Mouse (Mus musculus): ENCODE measurements around the gene Bst2. TPM values are rescaled to one million over a fixed set of nuclear protein-coding genes. Genes with fewer than 3 reads are reported as not detected.
A peak's percentile ranks its signal among the peaks of the same experiment; 100 is the strongest.

Gene Bst2
- polyA plus RNA-seq, 1 experiment from 2014 or later, result 4.2 TPM

DNA sequence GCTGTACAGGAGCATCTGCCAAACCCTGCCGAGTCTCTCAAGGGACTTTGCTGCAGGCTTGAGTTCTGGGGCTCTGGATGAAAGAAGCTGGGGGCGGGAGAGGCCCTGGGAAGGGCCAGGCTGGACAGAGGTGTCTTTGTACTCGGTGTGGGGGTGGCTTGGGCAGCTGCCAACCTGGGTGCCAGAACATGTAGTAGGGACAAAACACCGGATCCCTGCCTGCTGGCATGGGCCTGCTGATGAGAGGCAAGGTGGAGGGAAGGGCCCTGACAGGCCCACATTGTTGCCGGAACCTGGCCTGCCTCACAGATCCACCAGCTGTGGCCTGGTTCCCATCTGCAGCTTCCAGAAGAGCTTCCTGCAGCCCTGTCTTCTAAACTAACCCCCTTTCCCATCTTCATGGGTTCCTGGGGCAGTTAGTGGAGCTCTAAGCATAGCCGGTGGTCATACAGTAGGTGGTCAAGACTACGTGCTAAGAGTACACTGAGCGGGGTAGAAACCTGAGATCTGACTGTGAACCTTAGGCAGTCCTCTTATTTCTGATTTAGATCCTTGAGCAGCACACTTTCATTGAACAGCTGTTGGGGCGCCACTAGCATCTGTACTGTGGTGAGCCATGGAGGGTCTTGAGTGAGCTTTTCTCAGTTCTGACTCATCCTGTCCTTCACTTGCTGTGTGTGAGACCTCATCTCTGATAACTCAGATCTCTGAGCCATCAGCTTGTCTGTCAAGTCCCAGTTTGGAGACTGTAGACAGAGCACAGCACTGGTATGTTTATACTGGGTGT, 35.8 kb upstream of the Bst2 start:
- WGBS (ENCODE audit: insufficient replicate concordance), result 72% methylated on average over 9 of the region's 9 CpGs
- Histone ChIP-seq H3K36me3 (ENCODE audit: control insufficient read depth, insufficient read depth, low read length) (no peaks in the 10 kb centered on the region), H3K9ac (ENCODE audit: low read depth, low read length) (no peak overlapping the region), H3K27me3 (ENCODE audit: control insufficient read depth, insufficient read depth, low read length) (peaks cover 13% of the 10 kb centered on the region), H3K9me3 (replicated peaks; ENCODE audit: control insufficient read depth, low read length) (no peaks in the 10 kb centered on the region), H3K4me2 (no peak overlapping the region), H3K27ac (ENCODE audit: low read depth, low read length) (no peak overlapping the region), H3K4me1 (ENCODE audit: control insufficient read depth, insufficient read depth, low read length) (peaks cover 12% of the 10 kb centered on the region), H3K4me3 (ENCODE audit: low read depth, low read length) (no peak overlapping the region)
- ATAC-seq (replicated peaks; ENCODE audit: insufficient number of reproducible peaks, low FRiP score, low TSS enrichment), result no peak

DNA sequence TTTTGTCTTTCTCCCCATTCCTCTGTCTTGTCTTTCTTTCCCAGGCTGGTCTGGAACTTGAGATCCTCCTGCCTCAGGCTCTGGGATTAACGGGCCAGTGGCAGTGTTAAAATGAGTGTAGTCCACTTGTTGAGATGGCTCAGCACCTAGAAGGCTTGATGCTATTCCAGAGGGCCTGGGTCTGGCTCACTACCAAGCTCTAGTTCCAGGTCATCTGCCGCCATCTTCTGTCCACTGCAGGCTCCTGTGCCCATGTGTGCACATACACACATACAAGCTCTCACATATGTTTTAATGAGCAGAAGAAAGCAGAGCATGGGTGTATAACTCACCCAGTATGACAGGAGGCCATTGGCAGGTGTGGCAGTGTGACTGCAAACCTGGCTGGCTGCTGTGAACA, 34.8 kb upstream of the Bst2 start:
- ATAC-seq (replicated peaks; ENCODE audit: insufficient number of reproducible peaks, low FRiP score, low TSS enrichment), result no peak
- Histone ChIP-seq H3K27ac (ENCODE audit: low read depth, low read length) (no peak overlapping the region), H3K4me3 (ENCODE audit: low read depth, low read length) (no peak overlapping the region), H3K4me2 (no peak overlapping the region), H3K9me3 (replicated peaks; ENCODE audit: control insufficient read depth, low read length) (no peaks in the 10 kb centered on the region), H3K36me3 (ENCODE audit: control insufficient read depth, insufficient read depth, low read length) (no peaks in the 10 kb centered on the region), H3K27me3 (ENCODE audit: control insufficient read depth, insufficient read depth, low read length) (peaks cover 17% of the 10 kb centered on the region), H3K4me1 (ENCODE audit: control insufficient read depth, insufficient read depth, low read length) (peaks cover 12% of the 10 kb centered on the region), H3K9ac (ENCODE audit: low read depth, low read length) (no peak overlapping the region)
- 84% methylated on average over 2 of the region's 2 CpGs for WGBS (ENCODE audit: insufficient replicate concordance)

DNA sequence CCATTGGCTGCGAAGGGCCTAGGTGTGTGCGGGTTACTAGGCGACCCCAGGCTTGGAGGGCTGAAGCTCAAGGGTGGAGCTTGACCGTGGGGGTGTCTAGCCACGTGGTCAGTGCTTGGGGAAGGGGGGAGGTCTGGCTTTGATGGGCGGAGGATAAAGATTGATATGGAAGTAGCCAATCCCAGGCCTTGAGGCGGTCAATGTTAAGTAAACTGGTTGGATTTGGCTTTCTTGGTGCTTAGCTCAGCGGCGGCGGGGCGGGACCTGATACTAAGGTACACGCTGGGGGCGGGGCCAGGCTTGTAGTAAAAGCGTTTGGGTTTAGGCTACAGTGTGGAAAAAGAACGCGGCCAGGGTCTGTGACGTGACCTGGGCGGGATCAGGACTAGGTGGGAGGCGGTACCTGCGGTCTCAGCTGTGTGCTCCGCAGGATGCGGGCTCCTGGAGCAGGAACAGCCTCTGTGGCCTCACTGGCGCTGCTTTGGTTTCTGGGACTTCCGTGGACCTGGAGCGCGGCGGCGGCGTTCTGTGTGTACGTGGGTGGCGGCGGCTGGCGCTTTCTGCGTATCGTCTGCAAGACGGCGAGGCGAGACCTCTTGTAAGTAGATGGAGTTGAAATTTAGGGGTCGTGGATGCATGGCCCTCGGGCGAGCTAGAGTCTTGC, 33.2 kb upstream of the Bst2 start:
- 1% methylated on average over 41 of the region's 41 CpGs for WGBS (ENCODE audit: insufficient replicate concordance)
- Histone ChIP-seq H3K4me3 (ENCODE audit: low read depth, low read length) (peak overlapping the region; percentile 59), H3K4me1 (ENCODE audit: control insufficient read depth, insufficient read depth, low read length) (peaks cover 12% of the 10 kb centered on the region), H3K36me3 (ENCODE audit: control insufficient read depth, insufficient read depth, low read length) (no peaks in the 10 kb centered on the region), H3K27me3 (ENCODE audit: control insufficient read depth, insufficient read depth, low read length) (peaks cover 24% of the 10 kb centered on the region), H3K4me2 (peak overlapping the region; percentile 92), H3K9ac (ENCODE audit: low read depth, low read length) (peak overlapping the region; percentile 74), H3K9me3 (replicated peaks; ENCODE audit: control insufficient read depth, low read length) (no peaks in the 10 kb centered on the region), H3K27ac (ENCODE audit: low read depth, low read length) (0 out of 2 replicates have a peak overlapping the region, but pooled peaks have one; percentile 17)
- peak; percentile 82 for ATAC-seq (replicated peaks; ENCODE audit: insufficient number of reproducible peaks, low FRiP score, low TSS enrichment)

DNA sequence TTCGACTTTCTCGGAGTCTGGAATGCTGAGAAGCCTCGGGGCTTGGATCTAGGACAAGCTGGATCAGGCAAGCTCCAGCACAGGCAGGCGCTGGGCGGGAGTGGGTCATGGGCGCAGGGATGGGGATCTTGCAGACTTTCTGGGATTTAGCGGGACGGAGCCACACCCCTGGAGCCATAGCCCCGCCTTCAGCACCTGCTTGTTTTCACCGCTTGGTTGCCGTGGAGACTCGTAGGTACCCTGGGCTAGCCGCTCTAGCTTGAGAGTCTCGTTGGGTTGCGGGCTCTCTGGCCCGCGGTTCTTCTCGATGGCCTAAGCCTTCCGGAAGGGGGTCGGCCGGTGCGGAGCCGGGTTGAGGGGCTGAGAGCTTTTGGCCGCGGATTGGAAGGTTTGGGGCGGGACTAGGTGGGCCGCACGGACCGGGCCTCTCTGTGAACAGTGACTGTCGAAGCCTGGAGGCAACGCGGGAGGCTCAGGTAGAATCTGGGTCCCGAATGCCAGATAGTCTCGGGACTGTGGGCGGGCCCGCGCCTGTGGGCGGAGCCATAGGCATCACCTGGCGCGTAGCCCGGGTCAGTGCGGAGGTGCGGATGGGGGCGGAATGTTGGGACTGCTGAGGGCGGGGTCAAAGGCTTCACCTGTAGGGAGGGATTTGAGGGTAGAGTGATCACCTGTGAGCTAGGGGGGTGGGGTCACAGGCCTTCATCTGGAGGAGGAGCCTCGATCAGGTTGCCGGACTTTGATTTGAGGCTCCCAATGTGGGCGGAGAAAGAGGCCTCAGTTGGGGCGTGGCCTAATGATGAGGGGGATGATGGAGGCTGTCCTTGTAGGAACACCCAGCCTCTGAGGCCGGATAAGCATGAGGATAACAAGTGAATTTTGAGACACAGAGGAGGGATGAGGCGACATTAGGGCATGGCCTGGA, 32.4 kb upstream of the Bst2 start:
- Histone ChIP-seq H3K4me1 (ENCODE audit: control insufficient read depth, insufficient read depth, low read length) (peaks cover 12% of the 10 kb centered on the region), H3K9me3 (replicated peaks; ENCODE audit: control insufficient read depth, low read length) (no peaks in the 10 kb centered on the region), H3K36me3 (ENCODE audit: control insufficient read depth, insufficient read depth, low read length) (no peaks in the 10 kb centered on the region), H3K4me2 (peak overlapping the region; percentile 92), H3K27me3 (ENCODE audit: control insufficient read depth, insufficient read depth, low read length) (peaks cover 24% of the 10 kb centered on the region), H3K27ac (ENCODE audit: low read depth, low read length) (no peak overlapping the region), H3K4me3 (ENCODE audit: low read depth, low read length) (peak overlapping the region; percentile 59), H3K9ac (ENCODE audit: low read depth, low read length) (peak overlapping the region; percentile 64)
- ATAC-seq (replicated peaks; ENCODE audit: insufficient number of reproducible peaks, low FRiP score, low TSS enrichment), result peak; percentile 64
- under 1% methylated on average over 51 of the region's 51 CpGs for WGBS (ENCODE audit: insufficient replicate concordance)

DNA sequence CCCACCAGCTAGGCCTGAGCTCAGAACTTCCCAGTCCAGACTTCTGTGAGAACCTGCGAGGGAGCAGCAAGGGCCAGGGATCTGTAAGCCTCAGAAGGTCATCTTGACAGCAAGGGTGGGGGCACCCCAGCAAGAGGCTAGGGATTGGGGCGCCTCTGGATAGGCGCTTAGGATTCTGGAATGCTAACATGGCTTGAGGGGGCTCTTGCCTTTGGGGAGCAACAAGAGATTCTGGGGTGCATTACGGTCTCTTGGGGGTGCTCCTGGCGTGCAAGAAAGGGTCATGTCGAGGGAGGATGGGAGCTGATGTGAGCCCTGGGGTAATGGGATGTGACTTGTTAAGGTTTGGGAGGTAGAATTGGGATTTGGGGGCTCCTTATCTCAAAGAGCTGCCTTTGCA, 31.7 kb upstream of the Bst2 start:
- no peak for ATAC-seq (replicated peaks; ENCODE audit: insufficient number of reproducible peaks, low FRiP score, low TSS enrichment)
- Histone ChIP-seq H3K4me2 (peak overlapping the region; percentile 92), H3K4me1 (ENCODE audit: control insufficient read depth, insufficient read depth, low read length) (peaks cover 12% of the 10 kb centered on the region), H3K27me3 (ENCODE audit: control insufficient read depth, insufficient read depth, low read length) (peaks cover 24% of the 10 kb centered on the region), H3K9me3 (replicated peaks; ENCODE audit: control insufficient read depth, low read length) (0 out of 2 replicates have a peak, but pooled peaks cover 3% of the 10 kb centered on the region), H3K27ac (ENCODE audit: low read depth, low read length) (no peak overlapping the region), H3K9ac (ENCODE audit: low read depth, low read length) (no peak overlapping the region), H3K4me3 (ENCODE audit: low read depth, low read length) (peak overlapping the region; percentile 59), H3K36me3 (ENCODE audit: control insufficient read depth, insufficient read depth, low read length) (peaks cover 1% of the 10 kb centered on the region; the same call in 1 of the 2 replicates)
- WGBS (ENCODE audit: insufficient replicate concordance), result 26% methylated on average over 6 of the region's 6 CpGs

DNA sequence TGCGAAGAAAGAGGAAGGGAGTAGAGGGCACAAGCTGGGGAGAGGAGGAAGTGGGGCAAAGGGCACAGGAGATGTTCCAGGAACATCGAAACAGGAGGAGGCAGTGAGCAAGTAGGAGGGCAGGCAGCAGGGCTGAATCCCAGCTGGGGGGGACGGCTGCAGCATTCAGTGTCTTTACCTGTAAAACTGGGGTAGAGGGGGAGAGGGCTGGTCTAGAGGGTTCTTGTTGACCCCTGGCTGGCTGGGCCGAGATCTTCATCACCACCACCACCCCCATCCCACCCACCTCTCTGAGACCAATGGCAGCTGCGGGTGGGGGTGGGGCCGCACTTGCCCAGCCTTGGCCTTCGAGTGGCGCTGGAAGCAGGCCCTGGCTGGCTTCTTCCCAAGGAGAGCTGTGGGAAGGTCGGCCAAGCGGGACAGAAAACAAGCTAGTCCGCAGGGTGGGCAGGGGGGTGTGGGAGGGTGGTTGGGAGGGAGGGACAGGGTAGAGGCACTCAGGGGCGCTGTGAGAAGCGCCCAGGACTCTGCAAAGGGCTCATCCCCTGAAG, 31.2 kb upstream of the Bst2 start, which contains the start of gene Slc27a1:
Gene Slc27a1, plus strand, starts transcription at position 496 of the 551 bp plus-strand sequence.
- Histone ChIP-seq H3K4me3 (ENCODE audit: low read depth, low read length) (peak within 1 kb of the TSS; percentile 59), H3K4me2 (peak within 1 kb of the TSS; percentile 92), H3K27ac (ENCODE audit: low read depth, low read length) (no peak within 1 kb of the TSS), H3K9me3 (replicated peaks; ENCODE audit: control insufficient read depth, low read length) (0 out of 2 replicates have a peak, but pooled peaks cover 3% of the 10 kb centered on the region), H3K4me1 (ENCODE audit: control insufficient read depth, insufficient read depth, low read length) (peaks cover 12% of the 10 kb centered on the region), H3K27me3 (ENCODE audit: control insufficient read depth, insufficient read depth, low read length) (peaks cover 24% of the 10 kb centered on the region), H3K9ac (ENCODE audit: low read depth, low read length) (peak within 1 kb of the TSS; percentile 64), H3K36me3 (ENCODE audit: control insufficient read depth, insufficient read depth, low read length) (peaks cover 2% of the 10 kb centered on the region; the same call in 1 of the 2 replicates)
- no peak for ATAC-seq (replicated peaks; ENCODE audit: insufficient number of reproducible peaks, low FRiP score, low TSS enrichment)
- 14% methylated on average over 13 of the region's 13 CpGs for WGBS (ENCODE audit: insufficient replicate concordance)

DNA sequence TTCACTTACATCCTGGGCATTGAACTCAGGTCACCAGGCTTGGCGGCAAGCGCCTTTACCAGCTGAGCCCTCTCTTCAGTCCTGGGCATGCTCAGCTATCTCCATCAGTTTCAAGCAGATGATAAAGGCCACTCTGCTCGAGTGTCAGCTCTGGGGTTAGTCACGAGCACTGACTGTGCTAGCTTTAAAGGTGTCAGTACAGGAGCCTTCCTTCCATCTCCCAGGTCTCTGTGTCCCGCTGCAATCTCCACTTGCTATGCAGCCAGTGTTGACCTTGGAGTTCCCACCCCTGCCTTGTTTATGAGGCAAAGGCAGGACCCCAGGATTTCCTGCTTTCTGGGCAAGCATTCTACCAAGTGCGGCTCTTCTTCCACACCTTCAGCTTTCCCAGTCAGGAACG, 30.3 kb upstream of the Bst2 start:
- no peak overlapping the region for H3K4me2 ChIP-seq
- H3K9me3 ChIP-seq (replicated peaks; ENCODE audit: control insufficient read depth, low read length), result 0 out of 2 replicates have a peak, but pooled peaks cover 3% of the 10 kb centered on the region
- peaks cover 12% of the 10 kb centered on the region for H3K4me1 ChIP-seq (ENCODE audit: control insufficient read depth, insufficient read depth, low read length)
- no peak for ATAC-seq (replicated peaks; ENCODE audit: insufficient number of reproducible peaks, low FRiP score, low TSS enrichment)
- 58% methylated on average over 7 of the region's 7 CpGs for WGBS (ENCODE audit: insufficient replicate concordance)
- H3K27me3 ChIP-seq (ENCODE audit: control insufficient read depth, insufficient read depth, low read length), result peaks cover 33% of the 10 kb centered on the region
- no peak overlapping the region for H3K27ac ChIP-seq (ENCODE audit: low read depth, low read length)
- H3K9ac ChIP-seq (ENCODE audit: low read depth, low read length), result no peak overlapping the region
- peaks cover 2% of the 10 kb centered on the region; the same call in 1 of the 2 replicates for H3K36me3 ChIP-seq (ENCODE audit: control insufficient read depth, insufficient read depth, low read length)
- no peak overlapping the region for H3K4me3 ChIP-seq (ENCODE audit: low read depth, low read length)

DNA sequence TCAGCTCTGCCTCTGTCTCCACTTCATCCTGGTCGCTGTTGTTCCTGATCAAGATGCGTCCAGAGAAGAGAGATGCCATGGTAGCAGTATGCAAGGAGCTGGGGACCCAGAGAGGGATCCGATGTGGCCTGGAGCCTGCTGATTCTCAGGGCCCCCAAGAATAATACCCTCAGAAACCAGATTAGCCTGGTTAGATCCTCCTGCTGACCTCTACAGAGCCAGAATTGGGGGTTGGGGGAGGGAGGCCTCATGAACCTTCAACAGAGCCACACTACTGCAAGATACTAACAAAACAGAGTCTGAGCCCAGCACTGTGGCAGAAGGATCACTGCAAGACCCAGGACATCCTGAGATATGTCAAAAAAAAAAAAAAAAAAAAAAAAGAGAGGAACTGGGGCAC, 29.2 kb upstream of the Bst2 start, which contains the start of gene Nxnl1:
Gene Nxnl1, minus strand, starts transcription at position 101 of the 400 bp plus-strand sequence.
- H3K4me2 ChIP-seq, result no peak within 1 kb of the TSS
- H3K27ac ChIP-seq (ENCODE audit: low read depth, low read length), result no peak within 1 kb of the TSS
- H3K4me1 ChIP-seq (ENCODE audit: control insufficient read depth, insufficient read depth, low read length), result peaks cover 12% of the 10 kb centered on the region
- H3K4me3 ChIP-seq (ENCODE audit: low read depth, low read length), result no peak within 1 kb of the TSS
- peaks cover 42% of the 10 kb centered on the region for H3K27me3 ChIP-seq (ENCODE audit: control insufficient read depth, insufficient read depth, low read length)
- no peak for ATAC-seq (replicated peaks; ENCODE audit: insufficient number of reproducible peaks, low FRiP score, low TSS enrichment)
- H3K36me3 ChIP-seq (ENCODE audit: control insufficient read depth, insufficient read depth, low read length), result peaks cover 2% of the 10 kb centered on the region; the same call in 1 of the 2 replicates
- H3K9me3 ChIP-seq (replicated peaks; ENCODE audit: control insufficient read depth, low read length), result 0 out of 2 replicates have a peak, but pooled peaks cover 3% of the 10 kb centered on the region
- H3K9ac ChIP-seq (ENCODE audit: low read depth, low read length), result no peak within 1 kb of the TSS
- 58% methylated on average over 3 of the region's 3 CpGs for WGBS (ENCODE audit: insufficient replicate concordance)

All from heart, embryonic 11.5 days (tissue).